In genomic region chr8:13203472-13203871, GRCm38 (mm10) we compare ENCODE assay signal across 14 mouse cellular contexts. TPM values are rescaled to one million over a fixed set of nuclear protein-coding genes. Genes with fewer than 3 reads are reported as not detected.
DNase-seq lines count a peak whose midpoint lies in the region; ATAC-seq and TF ChIP-seq lines count a peak whose summit lies in the region.
"Had no signal": no experiment of that assay in that cellular context is flagged by ENCODE, and none has a peak within 500 bp of the region (broad histone marks: within the 10 kb centered on the region; RNA-seq: fewer than 3 reads in every experiment).

No protein-coding gene starts in this region.

- peak overlapping the region; percentile 87 for H3K4me2 ChIP-seq in heart, embryonic 11.5 days
- H3K4me2 ChIP-seq in liver, embryonic 16.5 days (ENCODE audit: low read depth, low read length): peak overlapping the region; percentile 94
- H3K4me2 ChIP-seq: heart, embryonic 15.5 days; limb, embryonic 12.5 days had no signal

- no peak for DNase-seq in heart, postnatal 25 days (ENCODE audit: low spot score)
- peak; percentile 20 for DNase-seq in thymus, adult 2 months
- no peak for DNase-seq in thymus, adult 18-20 months
- DNase-seq in thymus, postnatal 4 days: peak; percentile 55
- DNase-seq in kidney, postnatal 36 days: no peak
- no peak for DNase-seq in cerebellum, adult 18-20 months
- DNase-seq: cerebellum, postnatal 36 days; kidney, postnatal 14 days had no signal

- TF ChIP-seq POLR2A in thymus, adult 2 months (IDR thresholded peaks at IDR 0.05; ENCODE audit: control insufficient read depth, extremely low read depth, insufficient read depth, low read length, poor library complexity): no peak

- H3K27ac ChIP-seq in heart, embryonic 11.5 days (ENCODE audit: low read depth, low read length): peak overlapping the region; percentile 70
- no peak overlapping the region for H3K27ac ChIP-seq in thymus, adult 2 months (ENCODE audit: control insufficient read depth, insufficient read depth, low read length)
- peak overlapping the region; percentile 96 for H3K27ac ChIP-seq in liver, embryonic 16.5 days (ENCODE audit: low read length)
- H3K27ac ChIP-seq: forebrain, embryonic 10.5 days; heart, embryonic 15.5 days; limb, embryonic 12.5 days had no signal

- peak overlapping the region; percentile 22; the same call in 1 of the 2 replicates for H3K9ac ChIP-seq in heart, embryonic 11.5 days (ENCODE audit: low read depth, low read length)
- H3K9ac ChIP-seq in liver, embryonic 16.5 days (ENCODE audit: low read depth, low read length): peak overlapping the region; percentile 64
- H3K9ac ChIP-seq: heart, embryonic 15.5 days; limb, embryonic 12.5 days had no signal

- 71% methylated on average over 1 of the region's 1 CpGs for WGBS in heart, embryonic 11.5 days (ENCODE audit: insufficient replicate concordance)
- 81% methylated on average over 1 of the region's 1 CpGs for WGBS in thymus, adult 2 months
- WGBS in liver, embryonic 16.5 days (ENCODE audit: insufficient replicate concordance): 48% methylated on average over 1 of the region's 1 CpGs

- intact Hi-C loops in heart, postnatal 25 days (cut with DNase I): no loop called here

- H3K36me3 ChIP-seq in heart, embryonic 11.5 days (ENCODE audit: control insufficient read depth, insufficient read depth, low read length): no peaks in the 10 kb centered on the region
- no peaks in the 10 kb centered on the region for H3K36me3 ChIP-seq in thymus, adult 2 months (ENCODE audit: control insufficient read depth, insufficient read depth, low read length)
- H3K36me3 ChIP-seq in liver, embryonic 16.5 days (ENCODE audit: control insufficient read depth, insufficient read depth): no peaks in the 10 kb centered on the region
- H3K36me3 ChIP-seq: forebrain, embryonic 10.5 days; heart, embryonic 15.5 days; limb, embryonic 12.5 days had no signal

- H3K9me3 ChIP-seq in heart, embryonic 11.5 days (replicated peaks; ENCODE audit: control insufficient read depth, low read length): no peaks in the 10 kb centered on the region
- no peaks in the 10 kb centered on the region for H3K9me3 ChIP-seq in liver, embryonic 16.5 days (replicated peaks; ENCODE audit: control insufficient read depth, low read length)
- H3K9me3 ChIP-seq: forebrain, embryonic 10.5 days; heart, embryonic 15.5 days; limb, embryonic 12.5 days had no signal

- no peak for TF ChIP-seq CTCF in thymus, adult 2 months (IDR thresholded peaks at IDR 0.05; ENCODE audit: borderline replicate concordance, control insufficient read depth, extremely low read depth, insufficient read depth, low read length, poor library complexity)

- peak overlapping the region; percentile 8; the same call in 1 of the 2 replicates for H3K4me3 ChIP-seq in heart, embryonic 11.5 days (ENCODE audit: low read depth, low read length)
- no peak overlapping the region for H3K4me3 ChIP-seq in thymus, adult 2 months (ENCODE audit: control insufficient read depth, insufficient read depth, low read length)
- peak overlapping the region; percentile 86 for H3K4me3 ChIP-seq in liver, embryonic 16.5 days (ENCODE audit: low read depth, low read length)
- H3K4me3 ChIP-seq: forebrain, embryonic 10.5 days; heart, embryonic 15.5 days; limb, embryonic 12.5 days had no signal

- no peak for ATAC-seq in heart, embryonic 11.5 days (replicated peaks; ENCODE audit: insufficient number of reproducible peaks, low FRiP score, low TSS enrichment)
- no peak for ATAC-seq in liver, embryonic 16.5 days (ENCODE audit: low read depth)
- ATAC-seq: midbrain, embryonic 16.5 days had no signal

- H3K27me3 ChIP-seq in heart, embryonic 11.5 days (ENCODE audit: control insufficient read depth, insufficient read depth, low read length): peaks cover 18% of the 10 kb centered on the region; the same call in 1 of the 2 replicates
- H3K27me3 ChIP-seq in thymus, adult 2 months (ENCODE audit: control insufficient read depth, insufficient read depth, low read length): peaks cover 6% of the 10 kb centered on the region; the same call in 1 of the 2 replicates
- peaks cover 3% of the 10 kb centered on the region; the same call in 1 of the 2 replicates for H3K27me3 ChIP-seq in liver, embryonic 16.5 days (ENCODE audit: control insufficient read depth, insufficient read depth, low read depth, low read length)

- peaks cover 14% of the 10 kb centered on the region for H3K4me1 ChIP-seq in heart, embryonic 11.5 days (ENCODE audit: control insufficient read depth, insufficient read depth, low read length)
- peaks cover 7% of the 10 kb centered on the region for H3K4me1 ChIP-seq in thymus, adult 2 months (replicated peaks; ENCODE audit: control insufficient read depth, insufficient read depth, low read length)
- H3K4me1 ChIP-seq in liver, embryonic 16.5 days (ENCODE audit: control insufficient read depth, low read depth, low read length): peaks cover 64% of the 10 kb centered on the region

RNA-seq across cellular contexts. Expression of gene Grtp1, which starts 3.1 kb away (rescaled TPM):
- polyA plus RNA-seq in heart, embryonic 11.5 days (2014; fragmentation: Nextera tagmentation; extraction: Ambion mirVana): 28.2 and 30.6 TPM in 2 replicates
- 1 to 10 TPM; 4.1 to 5.2 TPM for total RNA-seq in heart, postnatal 25 days (2021)
- 1.5 and 1.7 TPM in 2 replicates for polyA plus RNA-seq in thymus, adult 2 months (2012; rRNA removed)
- polyA plus RNA-seq in liver, embryonic 16.5 days (2015; fragmentation: Nextera tagmentation; extraction: Ambion mirVana): 6.8 and 8.8 TPM in 2 replicates

RNA-seq across cellular contexts. Expression of gene Lamp1, which starts 44.5 kb away (rescaled TPM):
- polyA plus RNA-seq in heart, embryonic 11.5 days (2014; fragmentation: Nextera tagmentation; extraction: Ambion mirVana): 334 and 393 TPM in 2 replicates
- total RNA-seq in heart, postnatal 25 days (2021): 100 to 1,000 TPM; 374 to 387 TPM
- polyA plus RNA-seq in thymus, adult 2 months (2012; rRNA removed): 345 and 388 TPM in 2 replicates
- polyA plus RNA-seq in liver, embryonic 16.5 days (2015; fragmentation: Nextera tagmentation; extraction: Ambion mirVana): 181 and 197 TPM in 2 replicates

RNA-seq across cellular contexts. Expression of gene Adprhl1, which starts 50.5 kb away (rescaled TPM):
- polyA plus RNA-seq in heart, embryonic 11.5 days (2014; fragmentation: Nextera tagmentation; extraction: Ambion mirVana): 132 and 142 TPM in 2 replicates
- 100 to 1,000 TPM; 515 to 520 TPM for total RNA-seq in heart, postnatal 25 days (2021)
- 0.11 and 9.2 TPM in 2 replicates for polyA plus RNA-seq in thymus, adult 2 months (2012; rRNA removed)
- 0.34 and 0.77 TPM in 2 replicates for polyA plus RNA-seq in liver, embryonic 16.5 days (2015; fragmentation: Nextera tagmentation; extraction: Ambion mirVana)
- polyA plus RNA-seq: forebrain, embryonic 10.5 days had no signal

Comparison
In these comparisons a context has a peak if more than half of its experiments do, and no peak if none do; other contexts are left out.
1. DNase-seq: peak in thymus, adult 2 months (single experiment) and thymus, postnatal 4 days (single experiment); none in heart, postnatal 25 days (single experiment), thymus, adult 18-20 months (0 of 2), kidney, postnatal 36 days (0 of 2) and cerebellum, adult 18-20 months (0 of 2).
2. RNA of gene Adprhl1, which starts 50.5 kb away (polyA plus RNA-seq): 132 to 142 TPM in heart, embryonic 11.5 days; 0.11 to 9.2 TPM in thymus, adult 2 months and 0.34 to 0.77 TPM in liver, embryonic 16.5 days; every median in the first group is over 10 times any median in the second.